Mouse (Mus musculus): Measurements from ENCODE around the gene Neto2. TPM values are rescaled to one million over a fixed set of nuclear protein-coding genes. Genes with fewer than 3 reads are reported as not detected.

Neto2 gene
- polyA plus RNA-seq, 1 experiment: 0.18 TPM

DNA sequence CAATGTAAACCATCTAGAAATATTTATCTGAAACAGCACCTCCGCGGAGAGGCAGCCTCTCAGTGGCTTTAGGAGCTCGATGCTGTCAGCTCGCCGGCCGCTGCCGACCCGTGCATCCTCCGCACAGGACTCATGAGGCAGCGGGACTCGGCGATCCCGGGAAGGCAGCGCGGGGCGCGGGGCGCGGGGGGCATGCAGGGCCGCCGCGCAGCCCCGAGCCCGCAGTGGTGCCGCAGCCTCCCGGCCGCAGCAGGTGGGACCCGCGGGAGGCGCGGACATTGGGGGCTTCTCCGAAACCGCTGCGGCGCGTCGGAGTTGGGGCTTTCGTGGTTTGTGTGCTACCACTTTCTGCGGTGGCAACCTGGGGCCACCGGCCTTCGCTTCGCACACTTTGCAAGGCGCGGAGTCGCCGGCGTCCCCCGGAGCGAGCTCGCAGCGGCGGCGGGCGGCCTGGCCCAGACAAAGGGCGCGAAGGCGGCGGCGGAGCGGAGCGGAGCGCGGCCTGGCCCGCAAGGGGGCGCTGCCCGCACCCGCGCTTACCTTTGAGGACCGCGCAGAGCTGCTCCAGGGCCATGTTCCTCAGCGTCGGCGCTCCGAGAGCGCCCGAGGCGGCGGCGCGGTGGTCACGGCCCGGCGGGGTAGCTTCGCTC lies 498 bp downstream of the Neto2 start:
- Histone ChIP-seq H3ac (ENCODE audit: control insufficient read depth, insufficient read length, low read depth) (peak overlapping the region; percentile 40), H3K4me3 (ENCODE audit: insufficient read depth, poor library complexity, severe bottlenecking) (no peak overlapping the region), H3K27me3 (ENCODE audit: control insufficient read depth, insufficient read depth, insufficient read length) (peaks cover 18% of the 10 kb centered on the region), H3K79me2 (ENCODE audit: control insufficient read depth, insufficient read depth) (no peaks in the 10 kb centered on the region), H3K79me3 (ENCODE audit: low read depth) (no peaks in the 10 kb centered on the region), H3K36me3 (ENCODE audit: control insufficient read depth, insufficient read depth) (no peaks in the 10 kb centered on the region)
- TF ChIP-seq CTCF (IDR thresholded peaks at IDR 0.05; ENCODE audit: control insufficient read depth, insufficient read depth, insufficient read length) (peak; percentile 59), MYOG (IDR thresholded peaks at IDR 0.05; ENCODE audit: control insufficient read depth, extremely low read depth, insufficient read length) (no peak)

DNA sequence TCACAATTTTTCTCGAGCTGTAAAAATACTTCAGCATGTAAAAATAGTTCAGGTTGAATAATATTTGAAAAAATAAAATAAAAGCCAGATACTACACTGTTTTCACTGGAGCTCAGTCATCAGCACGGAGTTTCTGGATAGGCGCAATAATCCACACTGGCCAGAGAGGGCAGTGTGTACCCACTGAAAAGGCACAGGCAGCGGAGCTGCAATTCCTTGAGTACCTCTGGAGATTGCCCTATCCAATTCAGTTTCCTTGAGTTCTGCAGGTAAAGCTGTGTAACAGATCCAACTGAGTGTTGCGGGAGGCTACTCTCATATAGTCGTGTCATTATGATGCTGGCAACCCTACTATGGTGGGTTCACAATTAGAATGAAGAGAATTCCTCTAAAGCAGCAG lies 1.7 kb downstream of the Neto2 start:
- Histone ChIP-seq H3K79me3 (ENCODE audit: low read depth) (no peaks in the 10 kb centered on the region), H3ac (ENCODE audit: control insufficient read depth, insufficient read length, low read depth) (no peak overlapping the region), H3K27me3 (ENCODE audit: control insufficient read depth, insufficient read depth, insufficient read length) (peaks cover 18% of the 10 kb centered on the region), H3K79me2 (ENCODE audit: control insufficient read depth, insufficient read depth) (no peaks in the 10 kb centered on the region), H3K36me3 (ENCODE audit: control insufficient read depth, insufficient read depth) (no peaks in the 10 kb centered on the region), H3K4me3 (ENCODE audit: insufficient read depth, poor library complexity, severe bottlenecking) (no peak overlapping the region)
- TF ChIP-seq MYOG (IDR thresholded peaks at IDR 0.05; ENCODE audit: control insufficient read depth, extremely low read depth, insufficient read length) (no peak), USF1 (IDR thresholded peaks at IDR 0.05; ENCODE audit: low read depth) (no peak), CTCF (IDR thresholded peaks at IDR 0.05; ENCODE audit: control insufficient read depth, insufficient read depth, insufficient read length) (peak; percentile 58)

DNA sequence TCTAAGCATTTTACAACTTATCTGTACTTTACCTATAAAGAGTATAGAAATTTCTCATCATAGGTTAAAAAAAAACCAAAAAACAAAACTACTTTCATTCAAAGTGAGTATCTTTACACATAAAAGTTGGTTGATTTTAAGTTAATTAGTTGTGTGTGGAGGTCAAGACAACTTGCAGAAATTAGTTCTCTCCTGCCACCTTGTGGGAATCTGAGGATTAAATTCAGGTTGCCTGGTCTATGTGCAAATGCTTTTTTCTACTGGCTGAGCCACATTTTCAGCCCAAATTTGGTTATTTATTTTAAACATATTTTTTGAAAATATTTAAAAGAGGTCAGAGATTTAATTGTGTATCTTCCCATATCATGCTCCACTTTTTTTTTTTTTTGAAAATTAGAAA lies 35.6 kb downstream of the Neto2 start:
- H3ac ChIP-seq (ENCODE audit: control insufficient read depth, insufficient read length, low read depth): no peak overlapping the region
- no peak for TF ChIP-seq CEBPB (IDR thresholded peaks at IDR 0.05; ENCODE audit: low read depth)
- H3K27me3 ChIP-seq (ENCODE audit: control insufficient read depth, insufficient read depth, insufficient read length): no peaks in the 10 kb centered on the region
- H3K4me3 ChIP-seq (ENCODE audit: insufficient read depth, poor library complexity, severe bottlenecking): no peak overlapping the region
- H3K36me3 ChIP-seq (ENCODE audit: control insufficient read depth, insufficient read depth): no peaks in the 10 kb centered on the region
- H3K79me3 ChIP-seq (ENCODE audit: low read depth): no peaks in the 10 kb centered on the region
- H3K79me2 ChIP-seq (ENCODE audit: control insufficient read depth, insufficient read depth): no peaks in the 10 kb centered on the region

DNA sequence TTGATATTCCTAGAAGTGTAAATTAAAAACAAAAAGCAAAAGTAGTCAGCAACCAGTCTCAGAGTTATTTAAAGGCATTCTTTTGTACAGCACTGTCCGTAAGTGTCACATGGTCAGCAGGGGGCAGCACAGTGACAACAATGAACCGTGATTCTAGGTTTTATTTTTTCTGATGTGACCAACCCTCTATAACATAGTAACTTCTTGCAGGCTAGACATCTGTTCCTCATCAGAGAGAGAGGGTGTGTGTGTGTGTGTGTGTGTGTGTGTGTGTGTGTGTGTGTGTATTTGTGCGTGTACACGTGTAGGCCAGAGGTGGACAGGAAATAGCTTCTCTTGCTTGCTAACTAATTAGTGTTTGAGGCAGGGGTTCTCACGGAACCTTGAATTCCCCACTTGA lies 38.7 kb downstream of the Neto2 start:
- Histone ChIP-seq H3ac (ENCODE audit: control insufficient read depth, insufficient read length, low read depth) (no peak overlapping the region), H3K36me3 (ENCODE audit: control insufficient read depth, insufficient read depth) (no peaks in the 10 kb centered on the region), H3K79me3 (ENCODE audit: low read depth) (no peaks in the 10 kb centered on the region), H3K79me2 (ENCODE audit: control insufficient read depth, insufficient read depth) (no peaks in the 10 kb centered on the region), H3K4me3 (ENCODE audit: insufficient read depth, poor library complexity, severe bottlenecking) (no peak overlapping the region), H3K27me3 (ENCODE audit: control insufficient read depth, insufficient read depth, insufficient read length) (no peaks in the 10 kb centered on the region)
- TF ChIP-seq CEBPB (IDR thresholded peaks at IDR 0.05; ENCODE audit: low read depth): no peak
- TF ChIP-seq USF1 (IDR thresholded peaks at IDR 0.05; ENCODE audit: low read depth): peak; percentile 49
- TF ChIP-seq CTCF (IDR thresholded peaks at IDR 0.05; ENCODE audit: control insufficient read depth, insufficient read depth, insufficient read length): peak; percentile 19

DNA sequence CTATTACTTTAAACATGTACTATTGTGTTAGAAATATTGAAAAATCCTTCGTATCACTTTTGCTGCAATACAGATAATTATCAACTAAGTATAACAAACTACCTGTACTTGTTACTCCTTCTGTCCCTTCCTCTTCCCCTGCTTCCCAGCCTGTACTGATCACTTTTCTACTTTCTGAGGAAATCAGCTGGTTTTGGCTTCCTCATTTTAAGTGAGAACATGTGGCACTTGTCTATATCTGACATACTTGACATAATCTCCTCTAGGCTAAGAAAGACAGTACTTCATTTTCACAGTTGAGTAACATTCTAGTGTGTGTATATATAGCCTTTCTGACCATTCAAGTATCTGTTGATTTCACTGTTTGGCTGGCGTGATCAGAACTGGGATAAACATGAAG lies 49.5 kb downstream of the Neto2 start:
- TF ChIP-seq MYOD1 (IDR thresholded peaks at IDR 0.05; ENCODE audit: control insufficient read depth, insufficient read length, low read depth) (no peak), USF1 (IDR thresholded peaks at IDR 0.05; ENCODE audit: low read depth) (no peak), FOSL1 (IDR thresholded peaks at IDR 0.05; ENCODE audit: insufficient read depth, low read length, poor library complexity, severe bottlenecking) (no peak), MYOG (IDR thresholded peaks at IDR 0.05; ENCODE audit: control insufficient read depth, extremely low read depth, insufficient read length) (no peak), CTCF (IDR thresholded peaks at IDR 0.05; ENCODE audit: control insufficient read depth, insufficient read depth, insufficient read length) (no peak), MAX (IDR thresholded peaks at IDR 0.05) (no peak), CEBPB (IDR thresholded peaks at IDR 0.05; ENCODE audit: low read depth) (no peak)
- Histone ChIP-seq H3K27me3 (ENCODE audit: control insufficient read depth, insufficient read depth, insufficient read length) (no peaks in the 10 kb centered on the region), H3K79me2 (ENCODE audit: control insufficient read depth, insufficient read depth) (no peaks in the 10 kb centered on the region), H3K79me3 (ENCODE audit: low read depth) (no peaks in the 10 kb centered on the region), H3K36me3 (ENCODE audit: control insufficient read depth, insufficient read depth) (no peaks in the 10 kb centered on the region), H3ac (ENCODE audit: control insufficient read depth, insufficient read length, low read depth) (no peak overlapping the region), H3K4me3 (ENCODE audit: insufficient read depth, poor library complexity, severe bottlenecking) (no peak overlapping the region)

DNA sequence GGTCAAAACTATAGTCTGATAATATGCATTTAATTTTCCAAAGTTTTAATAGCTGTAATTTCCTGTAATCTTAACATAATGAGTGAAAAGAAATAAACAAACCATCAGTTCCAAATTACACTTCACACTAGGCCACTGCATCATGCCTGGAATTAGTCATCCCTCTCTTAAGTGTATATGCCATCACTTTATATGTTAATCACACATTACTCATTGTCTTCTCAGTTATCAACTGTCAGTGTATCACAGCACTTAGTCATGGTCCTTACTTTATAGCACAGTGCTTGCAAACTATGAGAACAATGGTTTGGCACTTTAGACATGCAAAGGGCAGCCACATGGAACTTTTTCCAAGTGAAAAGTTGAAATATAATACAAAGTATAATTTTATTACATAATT lies 52.2 kb downstream of the Neto2 start:
- Histone ChIP-seq H3ac (ENCODE audit: control insufficient read depth, insufficient read length, low read depth) (no peak overlapping the region), H3K27me3 (ENCODE audit: control insufficient read depth, insufficient read depth, insufficient read length) (no peaks in the 10 kb centered on the region), H3K79me2 (ENCODE audit: control insufficient read depth, insufficient read depth) (no peaks in the 10 kb centered on the region), H3K79me3 (ENCODE audit: low read depth) (no peaks in the 10 kb centered on the region), H3K36me3 (ENCODE audit: control insufficient read depth, insufficient read depth) (no peaks in the 10 kb centered on the region), H3K4me3 (ENCODE audit: insufficient read depth, poor library complexity, severe bottlenecking) (no peak overlapping the region)
- TF ChIP-seq MYOD1 (IDR thresholded peaks at IDR 0.05; ENCODE audit: control insufficient read depth, insufficient read length, low read depth) (peak; percentile 16), USF1 (IDR thresholded peaks at IDR 0.05; ENCODE audit: low read depth) (no peak), CTCF (IDR thresholded peaks at IDR 0.05; ENCODE audit: control insufficient read depth, insufficient read depth, insufficient read length) (no peak), FOSL1 (IDR thresholded peaks at IDR 0.05; ENCODE audit: insufficient read depth, low read length, poor library complexity, severe bottlenecking) (peak; percentile 51), CEBPB (IDR thresholded peaks at IDR 0.05; ENCODE audit: low read depth) (no peak), MYOG (IDR thresholded peaks at IDR 0.05; ENCODE audit: control insufficient read depth, extremely low read depth, insufficient read length) (no peak), MAX (IDR thresholded peaks at IDR 0.05) (no peak)
